Mouse (Mus musculus): ENCODE results near the gene Tmc4. TPM values are rescaled to one million over a fixed set of nuclear protein-coding genes. Genes with fewer than 3 reads are reported as not detected.
A peak's percentile ranks its signal among the peaks of the same experiment; 100 is the strongest.
"Not testable (repeated sequence)": the region's sequence is repeated elsewhere in the genome, so short reads cannot be mapped to it uniquely, and the experiment has no call there.

Tmc4 gene
- polyA plus RNA-seq (2014; fragmentation: Nextera tagmentation; extraction: Ambion mirVana): 3.9 and 4.3 TPM in 2 replicates

DNA sequence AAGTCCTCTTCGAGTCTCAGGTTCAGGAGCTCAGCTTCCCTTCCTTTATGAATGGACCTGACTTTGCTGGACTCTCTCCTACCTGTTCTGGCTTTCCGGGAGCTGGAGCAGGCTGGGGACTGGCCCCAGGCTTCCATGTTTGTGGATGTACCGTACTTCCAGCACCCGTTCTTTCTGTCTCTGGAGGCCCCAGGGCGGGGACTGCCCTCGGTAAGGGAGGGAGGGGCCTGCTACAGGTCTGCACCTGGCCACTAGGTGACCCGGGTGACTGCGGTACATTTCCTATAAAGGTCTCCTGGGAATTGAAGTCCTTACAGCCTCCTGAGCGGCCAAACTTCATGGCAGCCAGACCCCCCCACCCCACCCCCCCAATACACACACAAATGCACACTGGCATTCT lies at the start of gene Tmc4:
Gene Tmc4 (minus strand): TSS at position 212 of the 400 bp plus-strand sequence.
- Histone ChIP-seq H3K27me3 (ENCODE audit: control insufficient read depth, insufficient read depth, low read length) (no peaks in the 10 kb centered on the region), H3K36me3 (replicated peaks; ENCODE audit: control insufficient read depth, insufficient read depth, low read depth, low read length) (no peaks in the 10 kb centered on the region), H3K4me3 (ENCODE audit: low read depth, low read length) (no peak within 1 kb of the TSS), H3K4me1 (ENCODE audit: control insufficient read depth, insufficient read depth, low read length) (no peaks in the 10 kb centered on the region), H3K9ac (replicated peaks; ENCODE audit: low read length) (no peak within 1 kb of the TSS), H3K4me2 (ENCODE audit: low read depth, low read length) (no peak within 1 kb of the TSS), H3K27ac (replicated peaks; ENCODE audit: low read depth, low read length) (no peak within 1 kb of the TSS), H3K9me3 (replicated peaks; ENCODE audit: control insufficient read depth, low read length) (no peaks in the 10 kb centered on the region)
- ATAC-seq (replicated peaks; ENCODE audit: insufficient number of reproducible peaks, low FRiP score, low TSS enrichment, low read depth) (no peak), DNase-seq (ENCODE audit: low spot score) (no peak)
- WGBS: 50% methylated on average over 9 of the region's 9 CpGs

DNA sequence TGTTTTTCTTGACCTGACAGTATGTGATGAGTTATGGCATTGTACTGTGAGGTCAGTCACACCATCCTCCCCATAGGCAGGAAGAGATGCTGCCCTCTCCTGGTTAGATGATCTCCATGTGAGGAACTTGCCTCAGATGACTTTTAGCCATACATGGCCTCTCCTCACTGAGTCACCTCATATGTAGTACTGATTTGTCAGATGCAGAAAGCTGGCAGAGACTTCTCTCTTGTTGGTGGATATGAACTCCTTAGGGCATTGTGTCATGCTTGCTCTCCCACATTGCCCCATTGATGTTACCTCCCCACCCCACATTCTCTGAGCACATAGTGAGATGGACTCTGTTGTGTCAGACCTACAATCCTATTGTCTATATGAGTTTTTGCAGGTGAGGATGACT lies 48.1 kb upstream of the Tmc4 start:
- ATAC-seq (replicated peaks; ENCODE audit: insufficient number of reproducible peaks, low FRiP score, low TSS enrichment, low read depth); H3K4me1 ChIP-seq (ENCODE audit: control insufficient read depth, insufficient read depth, low read length); H3K4me2 ChIP-seq (ENCODE audit: low read depth, low read length); H3K9me3 ChIP-seq (replicated peaks; ENCODE audit: control insufficient read depth, low read length); H3K4me3 ChIP-seq (ENCODE audit: low read depth, low read length); H3K36me3 ChIP-seq (replicated peaks; ENCODE audit: control insufficient read depth, insufficient read depth, low read depth, low read length); DNase-seq (ENCODE audit: low spot score); H3K9ac ChIP-seq (replicated peaks; ENCODE audit: low read length); H3K27ac ChIP-seq (replicated peaks; ENCODE audit: low read depth, low read length); H3K27me3 ChIP-seq (ENCODE audit: control insufficient read depth, insufficient read depth, low read length): not testable (repeated sequence)

GRCm38 (mm10) chr7:3720268-3720667 lies 42.9 kb upstream of the Tmc4 start, which contains the start of gene Pirb:
Pirb (minus strand) TSS chr7:3720391.
- not testable (repeated sequence) for H3K4me2 ChIP-seq (ENCODE audit: low read depth, low read length); H3K27me3 ChIP-seq (ENCODE audit: control insufficient read depth, insufficient read depth, low read length); H3K9ac ChIP-seq (replicated peaks; ENCODE audit: low read length); H3K4me3 ChIP-seq (ENCODE audit: low read depth, low read length); H3K9me3 ChIP-seq (replicated peaks; ENCODE audit: control insufficient read depth, low read length); DNase-seq (ENCODE audit: low spot score); H3K27ac ChIP-seq (replicated peaks; ENCODE audit: low read depth, low read length); H3K36me3 ChIP-seq (replicated peaks; ENCODE audit: control insufficient read depth, insufficient read depth, low read depth, low read length); ATAC-seq (replicated peaks; ENCODE audit: insufficient number of reproducible peaks, low FRiP score, low TSS enrichment, low read depth); H3K4me1 ChIP-seq (ENCODE audit: control insufficient read depth, insufficient read depth, low read length)
- WGBS: 44% methylated on average over 1 of the region's 3 CpGs

DNA sequence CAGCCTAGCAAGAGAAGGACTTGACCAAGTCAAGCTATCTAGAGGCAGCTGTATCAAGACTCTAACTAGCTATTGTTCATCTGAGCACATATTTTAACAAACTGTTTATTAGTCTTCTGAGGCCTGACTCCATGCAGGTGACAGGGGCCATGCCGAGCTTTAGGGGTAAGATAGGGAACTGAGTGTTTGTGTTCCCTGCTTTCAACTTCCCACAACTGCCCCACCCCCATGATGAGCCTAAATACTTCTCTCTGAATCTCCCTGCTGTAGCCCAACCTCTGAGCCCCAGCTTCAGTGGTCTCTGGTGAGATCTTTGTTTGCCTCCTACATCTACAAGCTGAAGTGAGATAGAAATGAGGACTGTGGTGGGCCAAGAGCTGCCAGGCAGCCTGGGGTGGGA lies 37.9 kb upstream of the Tmc4 start:
- ATAC-seq (replicated peaks; ENCODE audit: insufficient number of reproducible peaks, low FRiP score, low TSS enrichment, low read depth): no peak
- Histone ChIP-seq H3K36me3 (replicated peaks; ENCODE audit: control insufficient read depth, insufficient read depth, low read depth, low read length) (no peaks in the 10 kb centered on the region), H3K27me3 (ENCODE audit: control insufficient read depth, insufficient read depth, low read length) (no peaks in the 10 kb centered on the region), H3K9ac (replicated peaks; ENCODE audit: low read length) (no peak overlapping the region), H3K4me1 (ENCODE audit: control insufficient read depth, insufficient read depth, low read length) (no peaks in the 10 kb centered on the region), H3K27ac (replicated peaks; ENCODE audit: low read depth, low read length) (no peak overlapping the region), H3K4me2 (ENCODE audit: low read depth, low read length) (no peak overlapping the region), H3K9me3 (replicated peaks; ENCODE audit: control insufficient read depth, low read length) (no peaks in the 10 kb centered on the region), H3K4me3 (ENCODE audit: low read depth, low read length) (no peak overlapping the region)
- DNase-seq (ENCODE audit: low spot score): no peak
- 56% methylated on average over 1 of the region's 1 CpGs for WGBS

DNA sequence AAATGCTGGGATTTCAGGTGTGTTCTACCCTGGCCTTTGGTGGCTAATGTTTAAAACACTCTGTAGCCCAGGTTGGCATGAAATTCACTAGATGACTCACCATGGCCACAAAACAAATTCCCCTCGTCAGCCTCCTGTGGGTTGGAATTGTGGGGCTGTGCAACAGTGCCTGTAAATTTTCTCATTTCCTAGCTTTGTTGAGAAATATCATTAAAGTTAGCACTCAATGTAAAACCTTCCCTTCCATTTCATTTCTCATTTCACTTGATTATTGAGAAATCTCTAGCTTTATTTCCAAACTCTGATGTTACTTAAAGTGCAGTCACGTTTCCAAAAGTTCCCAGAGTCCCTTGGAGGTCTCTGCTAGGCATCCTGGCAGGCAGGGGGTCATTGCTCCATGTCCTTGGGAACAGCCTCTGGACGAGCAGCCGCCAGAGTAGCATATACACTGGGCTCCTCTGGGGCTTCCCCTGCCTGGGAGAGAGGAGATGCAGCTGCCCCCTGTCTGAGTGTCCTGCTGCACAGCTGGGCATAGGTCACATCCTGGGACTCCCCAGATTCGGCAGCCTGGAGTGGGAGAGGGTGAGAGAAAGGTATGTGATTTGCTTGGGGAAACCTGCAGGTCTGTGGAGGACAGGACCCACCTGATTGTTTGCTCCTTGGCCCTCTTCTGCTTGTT lies 35.0 kb upstream of the Tmc4 start:
- no peaks in the 10 kb centered on the region for H3K4me1 ChIP-seq (ENCODE audit: control insufficient read depth, insufficient read depth, low read length)
- no peak for ATAC-seq (replicated peaks; ENCODE audit: insufficient number of reproducible peaks, low FRiP score, low TSS enrichment, low read depth)
- WGBS: 41% methylated on average over 5 of the region's 5 CpGs

DNA sequence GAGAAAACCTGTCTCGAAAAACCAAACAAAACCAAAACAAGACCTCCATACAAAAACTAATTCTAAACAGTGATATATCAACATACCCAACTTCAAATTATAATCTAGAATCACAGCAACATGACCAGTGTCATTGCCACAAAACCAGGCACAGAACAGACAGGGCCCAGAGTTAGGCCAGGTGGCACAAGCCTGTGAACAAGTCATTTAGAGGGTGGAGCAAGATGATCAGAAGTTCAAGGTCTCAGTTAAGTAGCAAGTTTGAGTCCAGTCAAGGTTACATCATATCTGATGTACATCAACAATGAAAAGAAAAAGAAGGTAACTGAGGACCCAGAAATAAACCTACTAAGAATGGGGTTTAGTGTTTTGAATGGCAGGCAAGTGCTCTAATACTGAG lies 31.6 kb upstream of the Tmc4 start:
- no peak for ATAC-seq (replicated peaks; ENCODE audit: insufficient number of reproducible peaks, low FRiP score, low TSS enrichment, low read depth)
- H3K4me1 ChIP-seq (ENCODE audit: control insufficient read depth, insufficient read depth, low read length): peaks cover 4% of the 10 kb centered on the region; the same call in 1 of the 2 replicates
- no peaks in the 10 kb centered on the region for H3K27me3 ChIP-seq (ENCODE audit: control insufficient read depth, insufficient read depth, low read length)
- WGBS: 82% methylated on average over 1 of the region's 1 CpGs
- no peak overlapping the region for H3K27ac ChIP-seq (replicated peaks; ENCODE audit: low read depth, low read length)
- DNase-seq (ENCODE audit: low spot score): no peak
- no peak overlapping the region for H3K9ac ChIP-seq (replicated peaks; ENCODE audit: low read length)
- no peaks in the 10 kb centered on the region for H3K9me3 ChIP-seq (replicated peaks; ENCODE audit: control insufficient read depth, low read length)
- peaks cover 4% of the 10 kb centered on the region; the same call in 1 of the 2 replicates for H3K36me3 ChIP-seq (replicated peaks; ENCODE audit: control insufficient read depth, insufficient read depth, low read depth, low read length)
- H3K4me2 ChIP-seq (ENCODE audit: low read depth, low read length): no peak overlapping the region
- H3K4me3 ChIP-seq (ENCODE audit: low read depth, low read length): no peak overlapping the region

More for the DNA sequence above, 35.0 kb upstream of the Tmc4 start:
- H3K4me3 ChIP-seq (ENCODE audit: low read depth, low read length): no peak overlapping the region
- H3K27ac ChIP-seq (replicated peaks; ENCODE audit: low read depth, low read length): no peak overlapping the region
- H3K9ac ChIP-seq (replicated peaks; ENCODE audit: low read length): no peak overlapping the region
- DNase-seq (ENCODE audit: low spot score): no peak
- no peaks in the 10 kb centered on the region for H3K27me3 ChIP-seq (ENCODE audit: control insufficient read depth, insufficient read depth, low read length)
- H3K36me3 ChIP-seq (replicated peaks; ENCODE audit: control insufficient read depth, insufficient read depth, low read depth, low read length): no peaks in the 10 kb centered on the region
- no peak overlapping the region for H3K4me2 ChIP-seq (ENCODE audit: low read depth, low read length)
- H3K9me3 ChIP-seq (replicated peaks; ENCODE audit: control insufficient read depth, low read length): no peaks in the 10 kb centered on the region

DNA sequence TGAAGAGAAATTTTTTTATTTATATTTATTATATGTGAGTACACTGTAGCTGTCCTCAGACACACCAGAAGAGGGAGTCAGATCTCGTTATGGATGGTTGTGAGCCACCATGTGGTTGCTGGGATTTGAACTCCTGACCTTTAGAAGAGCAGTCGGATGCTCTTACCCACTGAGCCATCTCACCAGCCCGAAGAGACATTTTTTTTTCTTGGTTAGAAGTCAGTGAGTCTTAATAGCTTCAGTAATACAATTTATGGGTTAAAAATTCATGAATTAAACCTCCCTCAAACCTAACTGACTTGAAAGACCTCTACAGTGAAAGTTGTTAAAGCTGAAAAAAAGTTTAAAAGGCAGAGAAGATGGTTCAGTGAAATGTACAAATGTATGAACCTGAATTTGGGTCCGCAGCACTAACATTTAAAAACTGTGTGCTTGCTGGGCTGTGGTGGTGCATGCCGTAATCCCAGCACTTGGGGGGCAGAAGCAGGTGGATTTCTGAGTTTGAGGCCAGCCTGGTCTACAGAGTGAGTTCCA lies 31.2 kb upstream of the Tmc4 start:
- not testable (repeated sequence) for ATAC-seq (replicated peaks; ENCODE audit: insufficient number of reproducible peaks, low FRiP score, low TSS enrichment, low read depth); H3K9ac ChIP-seq (replicated peaks; ENCODE audit: low read length)
- 36% methylated on average over 5 of the region's 5 CpGs for WGBS

GRCm38 (mm10) chr7:3707568-3708413 lies 30.4 kb upstream of the Tmc4 start:
- no peaks in the 10 kb centered on the region for H3K9me3 ChIP-seq (replicated peaks; ENCODE audit: control insufficient read depth, low read length)
- H3K27ac ChIP-seq (replicated peaks; ENCODE audit: low read depth, low read length): no peak overlapping the region
- peaks cover 4% of the 10 kb centered on the region; the same call in 1 of the 2 replicates for H3K4me1 ChIP-seq (ENCODE audit: control insufficient read depth, insufficient read depth, low read length)
- WGBS: 28% methylated on average over 7 of the region's 7 CpGs
- peak; percentile 19 for DNase-seq (ENCODE audit: low spot score)
- no peak overlapping the region for H3K4me3 ChIP-seq (ENCODE audit: low read depth, low read length)
- no peak for ATAC-seq (replicated peaks; ENCODE audit: insufficient number of reproducible peaks, low FRiP score, low TSS enrichment, low read depth)
- peaks cover 4% of the 10 kb centered on the region; the same call in 1 of the 2 replicates for H3K36me3 ChIP-seq (replicated peaks; ENCODE audit: control insufficient read depth, insufficient read depth, low read depth, low read length)
- H3K9ac ChIP-seq (replicated peaks; ENCODE audit: low read length): no peak overlapping the region
- H3K4me2 ChIP-seq (ENCODE audit: low read depth, low read length): no peak overlapping the region
- no peaks in the 10 kb centered on the region for H3K27me3 ChIP-seq (ENCODE audit: control insufficient read depth, insufficient read depth, low read length)

More for the DNA sequence above, 31.2 kb upstream of the Tmc4 start:
- not testable (repeated sequence) for DNase-seq (ENCODE audit: low spot score); H3K9me3 ChIP-seq (replicated peaks; ENCODE audit: control insufficient read depth, low read length); H3K4me1 ChIP-seq (ENCODE audit: control insufficient read depth, insufficient read depth, low read length); H3K36me3 ChIP-seq (replicated peaks; ENCODE audit: control insufficient read depth, insufficient read depth, low read depth, low read length); H3K27ac ChIP-seq (replicated peaks; ENCODE audit: low read depth, low read length); H3K4me3 ChIP-seq (ENCODE audit: low read depth, low read length); H3K27me3 ChIP-seq (ENCODE audit: control insufficient read depth, insufficient read depth, low read length); H3K4me2 ChIP-seq (ENCODE audit: low read depth, low read length)

All from embryonic facial prominence, embryonic 11.5 days (tissue).